Mouse (Mus musculus) CH12.LX (cell line): ENCODE measurements around the gene Mmp24.

Experiments
- BHLHE40 ChIP-seq: IDR thresholded peaks from 2 replicates; pipeline ENCODE4 v1.6.1; 2011; ENCODE audit warnings: mild to moderate bottlenecking, low read depth, low read length, improper control_type of control experiment
- CTCF ChIP-seq, 2 experiments: IDR thresholded peaks in 1 of 2; conservative IDR thresholded peaks in 1 of 2; 2 replicates each; pipeline ENCODE4 v1.5.1; 2011 to 2012; ENCODE audit warnings: low read depth in 2 of 2, low read length in 2 of 2, improper control_type of control experiment in 1 of 2, inconsistent platforms in 1 of 2, mild to moderate bottlenecking in 1 of 2, moderate library complexity in 1 of 2
- E2F4 ChIP-seq: IDR thresholded peaks from 2 replicates; pipeline ENCODE4 v1.6.1; 2011; ENCODE audit warnings: low read depth, low read length, improper control_type of control experiment; ENCODE audit not compliant: insufficient replicate concordance
- POLR2A ChIP-seq: IDR thresholded peaks from 2 replicates; pipeline ENCODE4 v1.6.1; 2011; ENCODE audit warnings: low read depth, mild to moderate bottlenecking, improper control_type of control experiment, low read length
- RAD21 ChIP-seq: IDR thresholded peaks from 2 replicates; pipeline ENCODE4 v1.6.1; 2011; ENCODE audit warnings: low read depth, mild to moderate bottlenecking, low read length, improper control_type of control experiment, moderate library complexity
- UBTF ChIP-seq: IDR thresholded peaks from 2 replicates; pipeline ENCODE4 v1.6.1; 2012; ENCODE audit warnings: low read depth, mild to moderate bottlenecking, inconsistent platforms, low read length, improper control_type of control experiment, moderate library complexity

GRCm38 (mm10) chr2:155862573-155863300 lies 87.6 kb downstream of the Mmp24 start:
- TF ChIP-seq UBTF, result no peak
- no peak for TF ChIP-seq E2F4
- TF ChIP-seq BHLHE40, result no peak
- no peak for TF ChIP-seq CTCF (conservative IDR thresholded peaks at IDR 0.05 in 1 of 2, IDR thresholded peaks at IDR 0.05 in 1 of 2; ENCODE audit: low read depth in 2 of 2, low read length in 2 of 2)
- TF ChIP-seq POLR2A, result no peak
- TF ChIP-seq RAD21, result no peak
